Mouse (Mus musculus) ES-E14 (cell line): ENCODE results near the gene Ralgps1. TPM values are rescaled to one million over a fixed set of nuclear protein-coding genes. Genes with fewer than 3 reads are reported as not detected.

Experiments
- DNase-seq: peaks from one replicate; pipeline ENCODE4 v3.0.0-alpha.2; 2013; ENCODE audit warnings: low read depth, low spot score
- H3K27ac ChIP-seq: 2 replicates; pipeline ENCODE4 v1.5.1; 2012; ENCODE audit warnings: low read depth, mild to moderate bottlenecking, low read length, moderate library complexity, mixed read lengths; ENCODE audit not compliant: poor library complexity, insufficient read depth, severe bottlenecking
- H3K36me3 ChIP-seq: 2 replicates; pipeline ENCODE4 v1.6.1; 2012; ENCODE audit warnings: mild to moderate bottlenecking, low read length, moderate library complexity, mixed read lengths; ENCODE audit not compliant: control insufficient read depth, poor library complexity, insufficient read depth, severe bottlenecking
- H3K4me1 ChIP-seq, 2 experiments: fragments of 150-350 bp in 1 of 2; sonication (generic) in 1 of 2; 2 replicates each; pipeline ENCODE4 v1.6.1; 2012; ENCODE audit warnings: low read length in 2 of 2, mild to moderate bottlenecking in 1 of 2, mixed read lengths in 1 of 2; ENCODE audit not compliant: control insufficient read depth in 2 of 2, insufficient read depth in 2 of 2, poor library complexity in 1 of 2
- H3K4me3 ChIP-seq, 2 experiments: fragments of 150-350 bp in 1 of 2; sonication (generic) in 1 of 2; 2 replicates each; pipeline ENCODE4 v1.5.1; 2012; ENCODE audit warnings: low read length in 2 of 2, low read depth in 1 of 2, mild to moderate bottlenecking in 1 of 2, mixed read lengths in 1 of 2; ENCODE audit not compliant: insufficient read depth in 1 of 2, poor library complexity in 1 of 2, severe bottlenecking in 1 of 2
- H3K9ac ChIP-seq: 2 replicates; pipeline ENCODE4 v1.6.1; 2012; ENCODE audit warnings: low read depth, mild to moderate bottlenecking, low read length, mixed read lengths; ENCODE audit not compliant: poor library complexity, insufficient read depth, severe bottlenecking
- H3K9me3 ChIP-seq: fragments of 150-350 bp; sonication (generic); 2 replicates; pipeline ENCODE4 v1.6.1; 2012; ENCODE audit warnings: low read depth, mild to moderate bottlenecking, low read length; ENCODE audit not compliant: control insufficient read depth, insufficient read depth
- CHD2 ChIP-seq: IDR thresholded peaks from 2 replicates; pipeline ENCODE4 v1.6.1; 2014; ENCODE audit warnings: mild to moderate bottlenecking, low read depth, low read length, inconsistent platforms
- HCFC1 ChIP-seq: IDR thresholded peaks from 2 replicates; pipeline ENCODE4 v1.6.1; 2012; ENCODE audit warnings: low read length, inconsistent platforms, borderline replicate concordance; ENCODE audit not compliant: insufficient read depth
- MAFK ChIP-seq: IDR thresholded peaks from 2 replicates; pipeline ENCODE4 v1.6.1; 2014; ENCODE audit warnings: mild to moderate bottlenecking, low read depth, low read length, inconsistent platforms; ENCODE audit not compliant: insufficient read depth
- ZC3H11A ChIP-seq: IDR thresholded peaks from 2 replicates; pipeline ENCODE4 v1.6.1; 2012; ENCODE audit warnings: low read depth, mild to moderate bottlenecking, inconsistent platforms, low read length, borderline replicate concordance
- ZNF384 ChIP-seq: IDR thresholded peaks from 2 replicates; pipeline ENCODE4 v1.6.1; 2012; ENCODE audit warnings: low read depth, low read length, inconsistent platforms
- in situ Hi-C, 2 experiments: fragments of 600-800 bp; cut with MboI; formaldehyde crosslinking; loops; one replicate each; pipeline ENCODE4 v1.15.1; 2025; ENCODE audit warnings: low sequenced_read_pairs in 2 of 2, inconsistent platforms in 1 of 2; ENCODE audit not compliant: unreplicated experiment in 2 of 2
- total RNA-seq: library from RNA; depleted of rRNA; stranded (reverse); fragments of 300-350 nt; gene quantifications from 2 replicates; pipeline ENCODE4 v1.2.3, GENCODE M21; 2012

The Ralgps1 gene
- total RNA-seq, 1 experiment, result 5.4 TPM

- Histone ChIP-seq H3K4me1 (peaks cover 0 to 6% of the 10 kb centered on the region in 2 experiments; a peak in 1 of 4 replicates), H3K36me3 (no peaks in the 10 kb centered on the region), H3K27ac (no peak overlapping the region), H3K4me3 (no peak overlapping the region), H3K9me3 (no peaks in the 10 kb centered on the region), H3K9ac (no peak overlapping the region)
- DNase-seq, result no peak
- TF ChIP-seq ZC3H11A, result no peak
- no peak for TF ChIP-seq CHD2
- no peak for TF ChIP-seq ZNF384
- no peak for TF ChIP-seq MAFK
- no peak for TF ChIP-seq HCFC1
- in situ Hi-C loops, result no loop called here
Observed at GRCm38 (mm10) chr2:33137244-33137643, 234.0 kb downstream of the Ralgps1 start.

GRCm38 (mm10) chr2:33136366-33136765 is 234.9 kb downstream of the Ralgps1 start:
- Histone ChIP-seq H3K9ac (no peak overlapping the region), H3K9me3 (no peaks in the 10 kb centered on the region), H3K4me1 (peaks cover 0 to 6% of the 10 kb centered on the region in 2 experiments; a peak in 1 of 4 replicates), H3K27ac (no peak overlapping the region), H3K36me3 (no peaks in the 10 kb centered on the region), H3K4me3 (no peak overlapping the region)
- TF ChIP-seq MAFK, result no peak
- no peak for TF ChIP-seq ZC3H11A
- TF ChIP-seq ZNF384, result no peak
- no peak for TF ChIP-seq CHD2
- TF ChIP-seq HCFC1, result no peak
- in situ Hi-C loops, result no loop called here
- no peak for DNase-seq

GRCm38 (mm10) chr2:33134766-33135490 is 236.4 kb downstream of the Ralgps1 start:
- Histone ChIP-seq H3K9me3 (no peaks in the 10 kb centered on the region), H3K4me3 (no peak overlapping the region), H3K9ac (no peak overlapping the region), H3K27ac (no peak overlapping the region), H3K36me3 (no peaks in the 10 kb centered on the region), H3K4me1 (peaks cover 0 to 6% of the 10 kb centered on the region in 2 experiments; a peak in 2 of 4 replicates)
- no peak for TF ChIP-seq ZC3H11A
- TF ChIP-seq MAFK, result no peak
- TF ChIP-seq HCFC1, result no peak
- TF ChIP-seq CHD2, result no peak
- TF ChIP-seq ZNF384, result no peak
- in situ Hi-C loops, result no loop called here
- no peak for DNase-seq

GRCm38 (mm10) chr2:33132306-33132705 is 239.0 kb downstream of the Ralgps1 start:
- in situ Hi-C loops, result no loop called here
- TF ChIP-seq CHD2 (no peak), ZNF384 (no peak), MAFK (no peak), HCFC1 (no peak), ZC3H11A (no peak)

More at GRCm38 (mm10) chr2:33132306-33132705, 239.0 kb downstream of the Ralgps1 start:
- H3K9ac ChIP-seq, result no peak overlapping the region
- H3K4me3 ChIP-seq, result no peak overlapping the region
- no peak overlapping the region for H3K27ac ChIP-seq
- H3K9me3 ChIP-seq, result no peaks in the 10 kb centered on the region
- H3K36me3 ChIP-seq, result no peaks in the 10 kb centered on the region; the same call in 1 of the 2 replicates
- DNase-seq, result no peak
- peaks cover 0 to 6% of the 10 kb centered on the region in 2 experiments; a peak in 2 of 4 replicates for H3K4me1 ChIP-seq
